Mouse (Mus musculus) left cerebral cortex, postnatal 14 days (tissue): ENCODE measurements at regions not wholly inside any gene's neighbourhood (a gene's known extent, or its start where the extent isn't known, plus 50 kb on each side); places are given as distances from the start of the nearest gene placed in this dataset.

ENCODE experiments used
- DNase-seq, 2 experiments: peaks; one replicate each; pipeline ENCODE4 v3.0.0; 2021 to 2022; ENCODE audit warnings: low spot score in 2 of 2, mixed read lengths in 1 of 2
- intact Hi-C: fragments of 180-260 bp; cut with DNase I; formaldehyde crosslinking; loops from one replicate; pipeline ENCODE4 v1.15.1; 2025

GRCm38 (mm10) chr4:37566226-37566625 is 614.7 kb upstream of the Lingo2 start:
- DNase-seq, result no peak
- intact Hi-C loops, result no loop called here

GRCm38 (mm10) chr4:37560209-37560608 is 608.7 kb upstream of the Lingo2 start:
- intact Hi-C loops, result no loop called here
- DNase-seq, result no peak

GRCm38 (mm10) chr4:37546001-37546400 is 594.5 kb upstream of the Lingo2 start:
- DNase-seq, result peak; percentile 58 to 61
- intact Hi-C loops, result no loop called here

- no peak for DNase-seq
- intact Hi-C loops, result no loop called here
Observed at GRCm38 (mm10) chr4:37507732-37508131, 556.2 kb upstream of the Lingo2 start.
